Mouse (Mus musculus) liver, embryonic 16.5 days (tissue): ENCODE measurements around the gene Ftsj3. TPM values are rescaled to one million over a fixed set of nuclear protein-coding genes. Genes with fewer than 3 reads are reported as not detected.

ENCODE experiments used
- ATAC-seq: fragments of 200-750 bp; cut with Nextera tagmentation; 2 replicates; pipeline ENCODE4 v1.8.0; 2017; ENCODE audit warnings: low read depth, mild to moderate bottlenecking, moderate number of reproducible peaks, moderate library complexity
- H3K27ac ChIP-seq: fragments of 300-500 bp; sonication (generic); 2 replicates; pipeline ENCODE4 v1.5.1; 2014; ENCODE audit warnings: mild to moderate bottlenecking, low read length
- H3K27me3 ChIP-seq: fragments of 300-500 bp; sonication (generic); 2 replicates; pipeline ENCODE4 v1.6.1; 2014; ENCODE audit warnings: low read depth, low read length, mixed read lengths; ENCODE audit not compliant: control insufficient read depth, insufficient read depth
- H3K36me3 ChIP-seq: fragments of 300-500 bp; sonication (generic); 2 replicates; pipeline ENCODE4 v1.6.1; 2014; ENCODE audit warnings: mild to moderate bottlenecking; ENCODE audit not compliant: control insufficient read depth, insufficient read depth
- H3K4me1 ChIP-seq: fragments of 300-500 bp; sonication (generic); 2 replicates; pipeline ENCODE4 v1.6.1; 2014; ENCODE audit warnings: low read depth, low read length, mixed read lengths; ENCODE audit not compliant: control insufficient read depth
- H3K4me2 ChIP-seq: fragments of 300-500 bp; sonication (generic); 2 replicates; pipeline ENCODE4 v1.6.1; 2014; ENCODE audit warnings: low read depth, low read length, mixed read lengths
- H3K4me3 ChIP-seq: fragments of 300-500 bp; sonication (generic); 2 replicates; pipeline ENCODE4 v1.5.1; 2014; ENCODE audit warnings: low read depth, mild to moderate bottlenecking, low read length
- H3K9ac ChIP-seq: fragments of 300-500 bp; sonication (generic); 2 replicates; pipeline ENCODE4 v1.6.1; 2014; ENCODE audit warnings: low read depth, low read length
- H3K9me3 ChIP-seq: fragments of 300-500 bp; sonication (generic); replicated peaks from 2 replicates; pipeline ENCODE4 v1.6.1; 2016; ENCODE audit warnings: low read length; ENCODE audit not compliant: control insufficient read depth
- WGBS: fragments of 180-500 bp; shearing (Covaris S2); extraction: QIAGEN DNeasy Blood & Tissue Kit; methylation state at CpG from one replicate; pipeline ENCODE4 v1.1.7; 2014; ENCODE audit not compliant: insufficient replicate concordance; 5-methylcytosine and 5-hydroxymethylcytosine counted together
- polyA plus RNA-seq: library from polyadenylated mRNA; unstranded; fragments of >200 nt; fragmentation: Nextera tagmentation; extraction: Ambion mirVana; gene quantifications from 2 replicates; pipeline ENCODE4 v1.2.1, GENCODE M21; 2015

Gene Ftsj3
- polyA plus RNA-seq, 1 experiment from 2014 or later: 25.2 TPM

DNA sequence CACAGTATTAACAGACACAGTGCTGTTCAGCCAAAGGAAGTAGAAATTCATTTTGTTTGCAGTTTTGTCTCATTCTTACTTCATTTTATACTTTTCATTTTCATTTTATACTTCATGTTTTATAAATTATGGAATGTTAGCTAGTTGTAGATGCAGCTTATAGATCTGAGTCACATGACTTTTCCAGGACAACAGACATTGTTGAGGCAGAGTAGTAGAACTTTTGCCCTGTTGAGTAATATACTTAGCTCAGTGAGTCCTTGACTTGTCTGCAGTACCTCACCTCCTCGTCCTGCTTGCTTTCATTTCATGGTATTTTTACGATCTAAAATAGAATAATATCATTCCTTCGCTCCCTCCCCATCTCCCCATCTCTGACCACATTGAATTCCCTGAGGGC, 35.3 kb downstream of the Ftsj3 start:
- peaks cover 13% of the 10 kb centered on the region for H3K4me1 ChIP-seq
- H3K9ac ChIP-seq: no peak overlapping the region
- H3K4me2 ChIP-seq: no peak overlapping the region
- no peak overlapping the region for H3K4me3 ChIP-seq
- H3K27ac ChIP-seq: 0 out of 2 replicates have a peak overlapping the region, but pooled peaks have one; percentile 2
- no peaks in the 10 kb centered on the region for H3K9me3 ChIP-seq
- peaks cover 10% of the 10 kb centered on the region for H3K36me3 ChIP-seq
- no peak for ATAC-seq
- H3K27me3 ChIP-seq: no peaks in the 10 kb centered on the region
- WGBS: 74% methylated on average over 3 of the region's 3 CpGs

DNA sequence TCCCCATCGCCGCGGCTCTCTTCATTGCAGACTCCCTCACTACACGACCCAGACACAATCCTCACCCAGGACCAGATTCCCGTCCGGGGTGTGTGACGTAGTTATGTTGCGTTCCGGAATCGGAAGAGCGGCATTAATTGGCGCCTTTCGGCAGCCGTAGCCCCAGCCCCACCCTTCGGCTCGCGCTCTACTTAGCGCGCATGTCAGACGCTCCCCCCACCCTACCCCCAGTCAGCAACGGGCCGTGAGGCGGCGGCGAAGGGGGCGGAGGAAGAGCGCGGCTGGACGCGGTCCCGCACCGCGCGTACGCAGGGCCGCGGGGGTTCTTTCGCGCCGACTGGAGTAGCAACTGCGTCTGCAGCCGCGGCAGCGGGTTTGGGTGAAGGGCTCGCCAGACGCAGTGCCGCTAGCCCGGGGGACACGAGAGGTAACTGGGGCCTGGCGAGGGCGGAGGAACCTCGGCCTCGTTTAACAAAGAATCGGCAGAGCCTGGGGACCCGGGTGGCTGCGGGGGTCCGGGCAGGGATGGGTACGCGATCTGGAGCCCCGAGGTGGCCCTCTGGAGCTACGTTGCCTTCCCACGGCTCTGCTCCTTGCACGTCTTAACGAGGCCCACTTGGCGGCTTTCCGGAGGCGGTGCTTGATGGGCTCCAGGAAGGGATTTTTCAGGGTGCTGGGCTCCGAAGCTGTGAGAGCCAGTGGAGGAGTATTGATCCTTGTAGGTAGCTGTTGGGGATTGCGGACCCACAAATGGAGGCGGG, 39.0 kb downstream of the Ftsj3 start, which contains the start of gene Ddx42:
TSS of gene Ddx42 (plus strand) at position 197 of the 761 bp plus-strand sequence.
- Histone ChIP-seq H3K4me2 (peak within 1 kb of the TSS; percentile 93), H3K36me3 (peaks cover 6% of the 10 kb centered on the region; the same call in 1 of the 2 replicates), H3K4me3 (peak within 1 kb of the TSS; percentile 97), H3K27me3 (no peaks in the 10 kb centered on the region), H3K9me3 (no peaks in the 10 kb centered on the region), H3K27ac (peak within 1 kb of the TSS; percentile 100), H3K9ac (peak within 1 kb of the TSS; percentile 95), H3K4me1 (peaks cover 24% of the 10 kb centered on the region)
- under 1% methylated on average over 70 of the region's 70 CpGs for WGBS
- ATAC-seq: peak; percentile 89

DNA sequence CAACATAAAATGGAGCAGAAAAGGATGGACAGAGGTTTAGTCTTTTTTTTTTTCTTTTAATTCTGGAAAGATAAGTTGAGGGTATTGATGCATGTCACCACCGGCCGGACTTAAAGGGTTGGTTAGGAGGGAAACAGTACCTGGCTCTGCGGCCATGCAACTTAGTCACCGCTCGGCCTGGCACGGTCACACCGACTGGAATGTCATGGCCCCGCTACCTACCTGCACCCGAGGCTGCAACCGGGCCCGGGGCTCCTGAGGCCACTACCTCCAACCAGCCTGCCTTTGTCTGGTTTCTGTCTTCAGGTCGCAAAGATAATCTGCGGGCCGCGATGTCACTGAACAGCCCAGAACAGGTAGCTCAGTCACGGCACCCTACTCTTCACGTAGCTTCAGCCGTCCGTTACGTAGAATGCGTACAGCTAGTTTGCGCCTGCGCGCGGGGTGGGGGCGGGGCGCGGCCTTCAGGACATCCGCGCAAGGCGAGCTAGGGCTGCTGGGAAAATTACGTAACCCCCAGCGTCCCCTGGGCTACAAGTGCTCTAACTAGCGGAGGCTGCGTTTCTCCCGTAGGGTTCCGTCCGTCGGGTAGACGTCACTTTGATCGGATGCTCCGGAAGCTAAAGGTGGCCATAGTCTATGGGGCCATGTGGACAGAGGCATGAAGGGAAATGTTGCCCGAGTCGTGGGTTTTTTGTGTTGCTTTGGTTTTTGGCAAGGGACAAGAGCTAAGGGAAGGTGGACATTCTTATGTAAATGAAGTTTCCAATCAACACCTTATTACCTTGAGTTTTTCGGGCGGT, 39.8 kb downstream of the Ftsj3 start, which contains the start of gene Ccdc47:
TSS of gene Ccdc47 (minus strand) at position 418 of the 803 bp plus-strand sequence.
- H3K27ac ChIP-seq: peak within 1 kb of the TSS; percentile 100
- H3K4me3 ChIP-seq: peak within 1 kb of the TSS; percentile 97
- H3K4me1 ChIP-seq: peaks cover 24% of the 10 kb centered on the region
- peak within 1 kb of the TSS; percentile 95 for H3K9ac ChIP-seq
- no peaks in the 10 kb centered on the region for H3K9me3 ChIP-seq
- no peaks in the 10 kb centered on the region for H3K27me3 ChIP-seq
- ATAC-seq: peak; percentile 91
- peaks cover 14% of the 10 kb centered on the region for H3K36me3 ChIP-seq
- H3K4me2 ChIP-seq: peak within 1 kb of the TSS; percentile 93
- WGBS: under 1% methylated on average over 46 of the region's 46 CpGs

DNA sequence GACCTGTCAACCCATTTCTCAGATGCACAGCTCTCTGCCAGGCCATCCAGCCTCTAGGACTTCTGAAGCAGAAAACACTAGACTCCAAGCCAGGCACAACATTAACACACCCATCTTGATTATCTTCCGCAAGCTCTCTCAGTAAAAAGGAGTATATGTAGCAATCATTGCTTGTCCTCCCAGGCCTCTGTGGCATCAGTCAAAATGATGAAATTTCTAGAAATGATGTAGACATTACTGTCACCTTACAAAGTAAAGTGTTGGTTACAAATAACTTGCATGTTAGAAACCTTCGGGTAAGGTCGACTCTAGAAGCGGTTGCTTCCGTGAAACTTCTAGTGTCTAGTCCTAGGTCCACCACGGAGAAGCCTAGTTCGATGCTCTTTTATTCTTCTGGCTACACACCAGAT, 40.4 kb downstream of the Ftsj3 start:
- WGBS: 7% methylated on average over 7 of the region's 7 CpGs
- ATAC-seq: no peak
- H3K9me3 ChIP-seq: no peaks in the 10 kb centered on the region
- peak overlapping the region; percentile 95 for H3K9ac ChIP-seq
- H3K36me3 ChIP-seq: peaks cover 17% of the 10 kb centered on the region
- peaks cover 21% of the 10 kb centered on the region for H3K4me1 ChIP-seq
- H3K4me2 ChIP-seq: peak overlapping the region; percentile 93
- peak overlapping the region; percentile 100 for H3K27ac ChIP-seq
- H3K27me3 ChIP-seq: no peaks in the 10 kb centered on the region
- peak overlapping the region; percentile 97 for H3K4me3 ChIP-seq

DNA sequence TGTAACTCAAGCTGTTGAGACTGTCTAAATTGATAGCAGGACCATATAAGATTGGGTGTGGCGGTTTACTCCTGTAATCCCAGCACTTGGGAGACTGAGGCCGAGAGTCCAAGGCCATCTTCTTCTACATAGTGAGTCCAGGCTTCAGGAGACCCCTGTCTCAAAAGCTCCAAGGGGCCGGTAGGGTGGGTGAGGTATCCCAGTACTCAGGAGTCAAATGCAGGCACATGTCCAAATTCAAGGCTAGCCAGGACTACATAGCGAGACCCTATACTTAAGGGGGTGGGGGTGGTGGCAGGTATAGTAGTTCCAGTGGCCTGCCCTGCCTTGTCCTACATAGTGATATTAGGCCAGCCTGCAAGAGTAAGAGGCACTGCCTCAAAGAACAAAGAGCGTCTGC, 41.0 kb downstream of the Ftsj3 start:
- Histone ChIP-seq H3K36me3 (peaks cover 22% of the 10 kb centered on the region), H3K27me3 (no peaks in the 10 kb centered on the region), H3K4me2 (peak overlapping the region; percentile 93), H3K9ac (no peak overlapping the region; the same call in 1 of the 2 replicates), H3K4me1 (peaks cover 21% of the 10 kb centered on the region), H3K4me3 (peak overlapping the region; percentile 97), H3K9me3 (no peaks in the 10 kb centered on the region), H3K27ac (no peak overlapping the region)
- no peak for ATAC-seq
- 74% methylated on average over 5 of the region's 5 CpGs for WGBS

DNA sequence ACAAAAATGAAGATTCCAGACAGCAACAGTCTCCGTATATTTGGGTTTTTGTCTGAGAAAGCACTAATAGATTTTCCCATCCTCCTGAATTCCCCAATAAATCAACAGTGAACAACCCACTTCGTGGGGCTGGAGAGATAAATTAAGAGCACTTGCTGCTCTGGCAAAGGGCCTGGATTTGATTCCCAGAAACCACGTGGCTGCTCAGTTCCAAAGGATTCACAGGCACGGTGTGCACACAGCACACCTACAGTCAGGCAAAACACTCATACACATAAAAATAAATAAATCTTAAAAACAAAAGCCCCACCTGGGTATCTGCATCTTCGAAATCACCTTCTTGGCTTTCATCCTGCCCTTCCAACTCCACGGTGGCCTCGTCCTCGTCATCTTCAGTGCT, 43.1 kb downstream of the Ftsj3 start:
- no peaks in the 10 kb centered on the region for H3K27me3 ChIP-seq
- no peak overlapping the region for H3K9ac ChIP-seq
- WGBS: 83% methylated on average over 8 of the region's 8 CpGs
- H3K27ac ChIP-seq: no peak overlapping the region
- no peak overlapping the region for H3K4me2 ChIP-seq
- no peak overlapping the region for H3K4me3 ChIP-seq
- no peaks in the 10 kb centered on the region for H3K9me3 ChIP-seq
- peaks cover 12% of the 10 kb centered on the region for H3K4me1 ChIP-seq
- peaks cover 38% of the 10 kb centered on the region for H3K36me3 ChIP-seq
- no peak for ATAC-seq

DNA sequence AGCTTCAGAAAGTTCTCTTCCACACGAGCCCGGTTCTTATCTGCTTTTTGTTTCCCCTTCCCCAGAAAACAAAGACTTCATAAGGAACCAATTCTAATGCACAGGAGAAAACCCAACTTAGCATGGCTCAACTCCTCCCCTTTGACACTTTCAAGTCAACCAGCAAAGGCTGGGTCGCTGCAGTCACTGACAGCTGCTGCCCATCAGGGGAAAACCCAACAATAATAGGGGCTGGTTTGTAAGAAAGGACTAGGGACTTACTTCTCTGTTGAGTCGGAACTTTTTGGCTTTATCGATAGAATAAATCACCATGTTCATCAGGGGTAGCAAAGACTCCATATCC, 53.8 kb downstream of the Ftsj3 start, which contains the start of gene Strada:
TSS of gene Strada (minus strand) at position 46 of the 343 bp plus-strand sequence.
- H3K4me2 ChIP-seq: no peak within 1 kb of the TSS
- H3K36me3 ChIP-seq: peaks cover 31% of the 10 kb centered on the region

DNA sequence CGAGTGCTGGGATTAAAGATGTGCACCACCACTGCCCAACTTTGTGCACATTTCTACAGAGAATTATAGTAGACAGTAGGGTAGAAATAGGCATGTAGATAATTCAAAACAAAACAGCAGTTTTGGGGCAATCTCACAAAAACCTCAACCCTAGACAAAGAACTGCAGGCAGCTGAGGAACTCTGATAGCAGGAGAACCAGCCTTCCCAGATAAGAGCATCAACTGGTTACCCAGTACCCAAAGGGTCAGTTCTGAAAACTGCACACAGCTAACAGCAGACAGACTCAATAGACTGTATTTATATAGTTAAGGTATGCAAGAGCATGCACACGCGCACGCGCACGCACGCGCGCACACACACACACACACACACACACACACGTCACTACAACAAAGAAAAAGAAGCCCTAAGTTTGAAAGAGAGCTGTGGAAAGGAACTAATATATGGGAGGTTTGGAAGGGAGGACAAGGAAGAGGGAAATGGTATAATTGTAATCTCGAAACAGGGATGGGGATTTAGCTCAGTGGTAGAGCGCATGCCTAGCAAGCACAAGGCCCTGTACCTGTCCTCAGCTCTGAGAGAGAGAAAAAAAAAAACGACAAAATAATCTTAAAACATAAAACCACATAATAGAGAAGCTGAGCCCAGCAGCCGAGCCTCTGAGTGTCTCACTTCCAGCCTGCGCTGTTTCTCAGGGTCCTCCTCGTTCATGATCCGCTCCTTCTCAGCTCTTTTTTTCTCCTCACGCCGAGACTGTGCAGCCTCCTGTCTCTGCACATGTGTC, 54.3 kb downstream of the Ftsj3 start:
- Histone ChIP-seq H3K4me3 (no peak overlapping the region), H3K36me3 (peaks cover 26% of the 10 kb centered on the region), H3K9me3 (no peaks in the 10 kb centered on the region), H3K4me2 (no peak overlapping the region), H3K27ac (0 out of 2 replicates have a peak overlapping the region, but pooled peaks have one; percentile 26), H3K27me3 (no peaks in the 10 kb centered on the region), H3K9ac (no peak overlapping the region), H3K4me1 (peaks cover 18% of the 10 kb centered on the region)
- ATAC-seq: peak; percentile 45; the same call in 1 of the 2 replicates
- WGBS: 59% methylated on average over 19 of the region's 19 CpGs

More for the DNA sequence above, 53.8 kb downstream of the Ftsj3 start, which contains the start of gene Strada:
- H3K27me3 ChIP-seq: no peaks in the 10 kb centered on the region
- H3K4me1 ChIP-seq: peaks cover 18% of the 10 kb centered on the region
- no peak within 1 kb of the TSS for H3K9ac ChIP-seq
- no peak within 1 kb of the TSS for H3K4me3 ChIP-seq
- 42% methylated on average over 5 of the region's 5 CpGs for WGBS
- ATAC-seq: no peak
- no peaks in the 10 kb centered on the region for H3K9me3 ChIP-seq
- H3K27ac ChIP-seq: 0 out of 2 replicates have a peak within 1 kb of the TSS, but pooled peaks have one; percentile 26
